In the genomic region with DNA sequence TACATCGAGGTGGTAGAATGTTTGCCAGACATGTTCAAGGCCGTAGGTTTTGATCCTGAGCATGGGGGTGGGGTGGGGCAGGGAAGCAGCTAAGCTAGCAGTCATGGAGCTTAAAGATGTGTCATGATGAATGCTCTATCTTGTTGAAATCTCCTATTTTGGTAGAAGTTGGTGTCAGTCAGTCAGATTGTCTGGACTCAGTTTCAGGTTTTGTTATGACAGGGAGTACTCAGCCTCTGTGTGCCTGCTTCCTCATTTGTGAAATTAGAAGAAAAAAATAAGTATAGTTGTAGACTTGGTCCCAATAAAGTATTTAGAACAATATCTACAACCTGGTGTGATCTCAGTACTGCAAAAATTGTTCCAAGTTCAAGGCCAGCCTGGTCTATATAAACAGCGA, we compare ENCODE assay signal across 1 mouse cellular context.
A peak's percentile ranks its signal among the peaks of the same experiment; 100 is the strongest.
TF ChIP-seq lines count a peak whose summit lies in the region.

No protein-coding gene starts in this region.

TF ChIP-seq in CH12.LX, 34 proteins besides CTCF, POLR2A, EP300 and RAD21:
- TF ChIP-seq USF1 (IDR thresholded peaks at IDR 0.05; ENCODE audit: low read depth, low read length) (no peak), GABPA (IDR thresholded peaks at IDR 0.05; ENCODE audit: insufficient replicate concordance, low read depth, low read length) (no peak), CHD2 (IDR thresholded peaks at IDR 0.05; ENCODE audit: low read length) (0 out of 2 replicates have a peak, but pooled peaks have one; percentile 27), MEF2A (IDR thresholded peaks at IDR 0.05; ENCODE audit: borderline replicate concordance, low read depth, low read length) (peak; percentile 52), IRF4 (IDR thresholded peaks at IDR 0.05; ENCODE audit: low read depth, low read length) (peak; percentile 94), JUN (IDR thresholded peaks at IDR 0.05; ENCODE audit: insufficient read depth, low read depth, low read length) (peak; percentile 77), CHD1 (IDR thresholded peaks at IDR 0.05; ENCODE audit: low read depth, low read length) (no peak), SMC3 (IDR thresholded peaks at IDR 0.05; ENCODE audit: low read depth, low read length) (no peak), JUND (conservative IDR thresholded peaks at IDR 0.05; ENCODE audit: low read depth, low read length) (peak; percentile 94), ZKSCAN1 (IDR thresholded peaks at IDR 0.05; ENCODE audit: borderline replicate concordance, low read depth, low read length) (no peak), ZC3H11A (IDR thresholded peaks at IDR 0.05; ENCODE audit: low read depth, low read length) (no peak), ELF1 (IDR thresholded peaks at IDR 0.05; ENCODE audit: low read depth, low read length) (no peak), ZNF384 (IDR thresholded peaks at IDR 0.05; ENCODE audit: low read depth, low read length) (peak; percentile 74)
